Mouse (Mus musculus) kidney, embryonic 16.5 days (tissue): ENCODE measurements at regions not wholly inside any gene's neighbourhood (a gene's known extent, or its start where the extent isn't known, plus 50 kb on each side); places are given as distances from the start of the nearest gene placed in this dataset. TPM values are rescaled to one million over a fixed set of nuclear protein-coding genes. Genes with fewer than 3 reads are reported as not detected.

ENCODE experiments used
- ATAC-seq: fragments of 200-750 bp; cut with Nextera tagmentation; 2 replicates; pipeline ENCODE4 v1.8.0; 2017; ENCODE audit warnings: moderate TSS enrichment; ENCODE audit not compliant: low FRiP score, low TSS enrichment
- H3K27ac ChIP-seq: fragments of 300-500 bp; sonication (generic); 2 replicates; pipeline ENCODE4 v1.5.1; 2014; ENCODE audit warnings: low read length
- H3K27me3 ChIP-seq: fragments of 300-500 bp; sonication (generic); 2 replicates; pipeline ENCODE4 v1.6.1; 2014; ENCODE audit warnings: low read length, control low read depth, mixed read lengths; ENCODE audit not compliant: insufficient read depth
- H3K36me3 ChIP-seq: fragments of 300-500 bp; sonication (generic); 2 replicates; pipeline ENCODE4 v1.6.1; 2014; ENCODE audit warnings: low read length, control low read depth, mixed read lengths; ENCODE audit not compliant: insufficient read depth
- H3K4me1 ChIP-seq: fragments of 300-500 bp; sonication (generic); 2 replicates; pipeline ENCODE4 v1.6.1; 2014; ENCODE audit warnings: low read length, control low read depth, mixed read lengths; ENCODE audit not compliant: insufficient read depth
- H3K4me2 ChIP-seq: fragments of 300-500 bp; sonication (generic); replicated peaks from 2 replicates; pipeline ENCODE4 v1.6.1; 2014; ENCODE audit warnings: low read depth, low read length
- H3K4me3 ChIP-seq: fragments of 300-500 bp; sonication (generic); 2 replicates; pipeline ENCODE4 v1.5.1; 2014; ENCODE audit warnings: mild to moderate bottlenecking, low read length
- H3K9ac ChIP-seq: fragments of 300-500 bp; sonication (generic); replicated peaks from 2 replicates; pipeline ENCODE4 v1.6.1; 2014; ENCODE audit warnings: low read length
- H3K9me3 ChIP-seq: fragments of 300-500 bp; sonication (generic); 2 replicates; pipeline ENCODE4 v1.6.1; 2016; ENCODE audit warnings: low read length, control low read depth
- WGBS: fragments of 180-500 bp; shearing (Covaris S2); extraction: QIAGEN DNeasy Blood & Tissue Kit; methylation state at CpG from one replicate; pipeline ENCODE4 v1.1.7; 2014; 5-methylcytosine and 5-hydroxymethylcytosine counted together
- microRNA-seq: library from miRNA; unstranded; fragments of <30 nt; microRNA quantifications from one replicate; pipeline ENCODE4, GENCODE M21; 2016

- no peak for ATAC-seq
- Histone ChIP-seq H3K4me2 (no peak overlapping the region), H3K27ac (no peak overlapping the region), H3K36me3 (no peaks in the 10 kb centered on the region), H3K9ac (no peak overlapping the region), H3K4me1 (no peaks in the 10 kb centered on the region), H3K9me3 (no peaks in the 10 kb centered on the region), H3K4me3 (no peak overlapping the region), H3K27me3 (no peaks in the 10 kb centered on the region)
- WGBS: 65% methylated on average over 3 of the region's 3 CpGs
Measured at GRCm38 (mm10) chr7:53854077-53854476, 981.2 kb upstream of the Luzp2 start.

- peak; percentile 92 for ATAC-seq
- no peak overlapping the region for H3K4me2 ChIP-seq
Measured at GRCm38 (mm10) chr7:53872480-53873200, 962.7 kb upstream of the Luzp2 start.

GRCm38 (mm10) chr7:53912992-53913391 is 922.3 kb upstream of the Luzp2 start:
- Histone ChIP-seq H3K36me3 (no peaks in the 10 kb centered on the region), H3K9ac (no peak overlapping the region), H3K4me3 (no peak overlapping the region), H3K4me1 (no peaks in the 10 kb centered on the region), H3K9me3 (no peaks in the 10 kb centered on the region), H3K4me2 (no peak overlapping the region), H3K27ac (no peak overlapping the region), H3K27me3 (no peaks in the 10 kb centered on the region)
- WGBS: 82% methylated on average over 2 of the region's 2 CpGs
- no peak for ATAC-seq

More at GRCm38 (mm10) chr7:53872480-53873200, 962.7 kb upstream of the Luzp2 start:
- 79% methylated on average over 2 of the region's 2 CpGs for WGBS
- no peaks in the 10 kb centered on the region for H3K36me3 ChIP-seq
- no peaks in the 10 kb centered on the region for H3K4me1 ChIP-seq
- no peak overlapping the region for H3K4me3 ChIP-seq
- no peak overlapping the region for H3K27ac ChIP-seq
- 0 out of 2 replicates have a peak, but pooled peaks cover 3% of the 10 kb centered on the region for H3K9me3 ChIP-seq
- no peak overlapping the region for H3K9ac ChIP-seq
- no peaks in the 10 kb centered on the region for H3K27me3 ChIP-seq

- H3K4me1 ChIP-seq: no peaks in the 10 kb centered on the region
- 88% methylated on average over 1 of the region's 1 CpGs for WGBS
- H3K27ac ChIP-seq: no peak overlapping the region
- no peaks in the 10 kb centered on the region for H3K27me3 ChIP-seq
- no peaks in the 10 kb centered on the region for H3K36me3 ChIP-seq
- H3K4me2 ChIP-seq: no peak overlapping the region
- no peak overlapping the region for H3K9ac ChIP-seq
- no peak for ATAC-seq
- no peaks in the 10 kb centered on the region for H3K9me3 ChIP-seq
- no peak overlapping the region for H3K4me3 ChIP-seq
Measured at GRCm38 (mm10) chr7:53955654-53956053, 879.6 kb upstream of the Luzp2 start.

- H3K4me1 ChIP-seq: no peaks in the 10 kb centered on the region
- no peak for ATAC-seq
- H3K27ac ChIP-seq: no peak overlapping the region
- no peak overlapping the region for H3K4me2 ChIP-seq
- H3K9me3 ChIP-seq: 0 out of 2 replicates have a peak, but pooled peaks cover 3% of the 10 kb centered on the region
- H3K27me3 ChIP-seq: no peaks in the 10 kb centered on the region
- no peaks in the 10 kb centered on the region for H3K36me3 ChIP-seq
- no peak overlapping the region for H3K9ac ChIP-seq
- H3K4me3 ChIP-seq: no peak overlapping the region
Measured at GRCm38 (mm10) chr7:53975480-53975879, 859.8 kb upstream of the Luzp2 start.

- no peak overlapping the region for H3K27ac ChIP-seq
- no peak overlapping the region for H3K4me2 ChIP-seq
- no peaks in the 10 kb centered on the region for H3K36me3 ChIP-seq
- no peak overlapping the region for H3K4me3 ChIP-seq
- ATAC-seq: no peak
- no peaks in the 10 kb centered on the region for H3K9me3 ChIP-seq
- no peaks in the 10 kb centered on the region for H3K27me3 ChIP-seq
- H3K4me1 ChIP-seq: no peaks in the 10 kb centered on the region
- H3K9ac ChIP-seq: no peak overlapping the region
Measured at GRCm38 (mm10) chr7:53995983-53996382, 839.3 kb upstream of the Luzp2 start.

GRCm38 (mm10) chr7:54008684-54009083 is 826.6 kb upstream of the Luzp2 start:
- no peaks in the 10 kb centered on the region for H3K27me3 ChIP-seq
- no peak overlapping the region for H3K9ac ChIP-seq
- ATAC-seq: no peak
- no peaks in the 10 kb centered on the region for H3K4me1 ChIP-seq
- no peak overlapping the region for H3K4me2 ChIP-seq
- H3K27ac ChIP-seq: no peak overlapping the region
- H3K9me3 ChIP-seq: no peaks in the 10 kb centered on the region
- no peaks in the 10 kb centered on the region for H3K36me3 ChIP-seq
- H3K4me3 ChIP-seq: no peak overlapping the region
- 73% methylated on average over 3 of the region's 3 CpGs for WGBS

Small RNA genes in the stretch of these regions (microRNA-seq; reads per million reads assigned to microRNA genes)
- gene Gm27921 (not detected), gene Mir6238 (not detected)
